Mouse (Mus musculus) hindlimb bud, embryonic 11.5 days (tissue): ENCODE measurements around the gene Sparc.

Experiments
- DNase-seq: peaks from one replicate; pipeline ENCODE4 v3.0.0-alpha.2; 2012; ENCODE audit warnings: low read depth, low spot score; ENCODE audit errors: extremely low spot score

The Sparc gene

DNA sequence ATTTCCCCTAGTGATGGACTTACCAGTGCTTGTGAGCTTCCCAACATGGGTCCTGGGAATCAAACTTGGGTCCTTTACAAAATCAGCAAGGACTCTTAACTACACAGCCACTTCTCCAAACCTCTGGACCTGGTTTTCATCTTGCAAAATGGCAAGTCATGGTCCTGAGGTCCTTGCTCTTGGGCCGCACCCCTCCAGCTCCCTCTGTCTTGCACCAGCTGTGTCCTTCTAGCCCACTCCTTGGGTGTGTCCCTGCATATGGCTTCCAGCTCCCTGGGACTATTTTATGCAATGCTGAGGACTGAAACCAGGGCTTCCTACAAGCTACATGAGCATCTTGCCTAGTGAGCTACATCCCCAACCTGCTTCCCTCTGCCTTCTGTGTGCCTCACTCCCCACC, at the start of gene Sparc:
TSS of gene Sparc (minus strand) at position 206 of the 400 bp plus-strand sequence.
- no peak for DNase-seq

DNA sequence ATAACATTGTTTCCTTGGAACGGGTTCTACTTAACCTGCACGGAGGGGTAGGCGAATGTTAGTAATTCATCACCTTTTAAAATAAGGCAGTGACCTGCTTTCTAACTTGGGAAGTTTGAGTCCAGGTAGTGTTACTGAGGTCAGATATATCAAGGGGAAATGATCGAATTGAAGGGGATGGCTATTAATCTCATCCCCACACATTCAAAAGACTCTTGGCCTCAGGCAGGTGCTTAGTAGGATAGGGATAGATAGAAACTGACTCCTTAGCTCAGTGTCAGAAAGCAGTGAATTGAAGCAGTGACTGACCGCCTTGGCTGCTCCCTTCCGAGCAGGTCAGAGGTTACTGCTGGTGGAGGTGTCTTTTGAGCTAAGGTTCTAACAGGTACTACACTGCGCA, 48.5 kb upstream of the Sparc start:
- DNase-seq: no peak

DNA sequence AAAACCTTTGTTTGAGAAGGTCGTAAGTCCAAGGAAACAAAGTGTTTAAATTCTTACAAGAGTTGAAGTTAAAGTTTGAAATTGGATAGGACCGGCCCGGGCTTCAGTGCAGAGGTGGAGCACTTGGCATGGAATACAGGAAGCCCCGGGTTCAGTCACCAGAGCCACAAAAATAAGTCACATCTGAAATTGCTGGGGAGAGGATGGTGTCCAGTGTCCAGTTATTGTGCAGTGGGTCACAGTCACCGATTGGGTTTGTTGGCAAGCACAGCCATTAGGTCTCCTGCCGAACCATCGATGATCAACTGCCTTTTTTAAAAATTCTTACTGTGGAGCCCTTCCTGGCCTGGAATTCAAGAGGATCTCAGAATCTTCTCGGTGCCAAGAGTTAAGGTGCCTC, 47.8 kb upstream of the Sparc start:
- no peak for DNase-seq

DNA sequence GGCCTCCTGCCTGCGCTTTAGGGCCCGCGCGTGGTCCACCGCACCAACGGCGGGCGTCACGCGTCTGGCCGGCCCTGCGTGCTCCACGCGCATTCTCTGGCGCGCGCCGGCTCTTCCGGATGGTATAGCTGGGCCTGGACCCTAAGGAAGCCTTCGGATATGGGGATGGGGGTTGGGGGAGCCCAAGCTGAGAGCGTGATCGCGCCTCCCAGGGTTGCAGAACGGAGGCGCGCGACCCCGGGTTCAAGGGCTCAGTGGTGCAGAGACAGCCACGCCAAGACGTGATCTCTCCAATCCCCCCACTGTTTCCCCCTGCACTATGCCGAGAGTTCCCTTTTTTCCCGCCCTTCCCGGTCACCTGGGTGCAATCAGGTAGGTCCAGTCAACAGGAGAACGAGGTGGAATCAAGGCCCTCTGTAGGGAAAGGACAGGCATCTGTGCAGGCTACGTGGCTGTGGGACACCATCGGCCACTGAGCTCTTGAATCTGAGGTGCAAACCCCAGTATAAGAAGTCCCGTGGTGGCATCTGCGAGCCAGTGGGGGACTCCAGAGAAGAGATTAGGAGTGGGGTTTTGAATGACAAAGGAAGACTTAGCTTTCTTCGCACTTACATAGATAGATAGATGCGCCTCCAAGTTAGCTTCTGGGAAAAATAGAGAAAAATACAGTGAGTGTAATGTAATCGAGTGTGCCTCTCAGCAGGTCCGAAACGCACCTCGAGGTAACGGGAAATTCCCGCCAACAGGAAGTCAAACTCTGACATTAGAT, 47.1 kb upstream of the Sparc start:
- DNase-seq: no peak

DNA sequence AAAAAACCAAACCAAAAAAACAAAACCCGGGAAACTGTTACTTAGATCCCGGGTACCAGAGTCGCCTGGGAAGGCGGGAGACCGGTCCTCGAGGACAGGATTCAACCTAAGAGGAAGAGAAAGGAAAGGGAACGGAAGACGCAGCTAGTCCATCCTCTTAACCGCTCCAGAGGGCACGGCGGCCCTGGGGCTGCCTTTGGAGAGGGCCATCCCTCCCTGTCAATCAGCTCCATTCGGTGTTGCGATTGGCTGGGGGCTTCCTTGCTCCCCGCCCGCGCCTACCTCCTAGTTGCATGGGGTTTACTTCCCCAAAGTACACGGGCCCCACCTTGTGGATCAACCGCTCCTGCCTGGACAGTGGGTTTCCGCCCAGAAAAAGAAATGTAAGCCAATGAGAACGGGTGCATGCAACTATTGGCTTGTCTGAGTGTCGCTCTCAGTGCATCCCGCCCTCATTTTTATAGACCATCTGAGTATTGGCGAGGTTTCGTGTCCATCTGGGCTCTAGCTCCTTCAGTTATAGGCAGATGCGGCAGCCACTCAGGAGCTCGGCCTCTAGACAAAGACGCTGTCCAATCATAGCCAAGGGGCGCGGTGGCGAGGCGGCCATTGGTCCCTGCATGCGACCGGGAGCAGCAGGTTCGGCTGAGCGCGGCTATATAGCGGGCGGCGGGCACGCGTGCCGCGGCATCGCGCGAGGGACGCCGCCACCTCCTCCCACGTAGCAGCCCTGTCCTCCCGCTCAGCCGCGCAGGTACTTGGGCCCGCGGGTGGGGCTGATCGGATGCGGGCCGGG, 46.3 kb upstream of the Sparc start, which contains the start of gene G3bp1:
TSS of gene G3bp1 (plus strand) at position 638 of the 796 bp plus-strand sequence.
- peak; percentile 98 for DNase-seq

DNA sequence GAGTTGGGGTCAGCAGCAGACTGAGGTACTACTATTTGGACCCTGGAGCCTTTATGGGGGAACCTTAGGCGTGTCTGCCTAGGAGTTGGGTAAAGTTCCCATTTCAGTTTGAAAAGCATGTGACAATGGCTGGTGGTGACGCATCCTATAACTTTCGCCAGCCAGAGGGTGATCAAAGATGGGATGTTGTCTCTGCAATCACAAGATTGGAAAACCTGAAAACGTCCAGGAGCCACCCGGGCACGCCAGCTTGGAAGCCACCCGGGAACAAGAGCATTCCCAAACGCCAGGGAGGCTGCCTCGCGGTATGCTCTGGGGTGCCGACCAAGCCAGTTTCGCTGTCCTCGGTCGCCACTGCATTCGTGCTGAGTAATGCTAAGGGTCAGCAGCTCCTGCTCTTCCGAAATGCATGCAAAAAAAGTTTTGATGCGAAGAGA, 45.6 kb upstream of the Sparc start:
- DNase-seq: no peak

DNA sequence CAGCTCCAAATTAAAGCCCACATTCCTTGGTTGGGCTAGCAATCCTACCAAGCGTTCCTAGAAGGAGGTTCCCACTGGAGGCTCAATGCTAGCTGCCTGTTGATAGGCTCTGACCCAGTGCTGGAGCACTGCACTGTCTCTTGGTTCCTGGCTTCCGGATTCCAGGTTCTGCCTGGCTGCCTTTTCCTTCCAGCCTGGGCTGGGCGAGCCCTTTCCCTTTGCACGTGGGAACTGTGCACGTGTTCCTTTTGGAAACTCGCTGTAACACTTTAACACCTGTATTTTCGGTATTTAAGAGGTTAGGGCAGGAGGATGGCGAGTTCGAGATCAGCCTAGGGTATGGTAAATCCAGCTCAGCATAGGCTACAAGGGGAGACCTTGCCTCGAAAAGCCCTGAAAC, 45.0 kb upstream of the Sparc start:
- no peak for DNase-seq

DNA sequence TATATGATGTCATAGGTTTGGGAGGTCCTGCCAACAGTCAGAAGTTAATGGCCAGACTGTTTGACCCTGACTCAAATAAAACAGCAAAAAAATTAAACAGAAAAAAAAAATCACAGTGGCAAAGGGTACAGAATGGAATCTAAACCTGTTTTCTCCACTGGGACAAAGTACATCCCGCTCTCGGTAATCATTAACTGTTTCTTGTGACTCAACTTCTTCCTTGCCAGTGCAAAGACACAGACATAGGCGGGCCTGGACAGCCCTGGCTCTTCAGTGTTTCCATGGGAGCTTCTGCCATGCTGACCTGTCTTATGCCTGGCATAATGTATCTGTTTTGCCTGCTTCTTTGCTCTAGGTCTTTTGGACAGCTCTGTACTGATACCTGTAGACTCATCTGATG, 42.2 kb upstream of the Sparc start:
- no peak for DNase-seq

DNA sequence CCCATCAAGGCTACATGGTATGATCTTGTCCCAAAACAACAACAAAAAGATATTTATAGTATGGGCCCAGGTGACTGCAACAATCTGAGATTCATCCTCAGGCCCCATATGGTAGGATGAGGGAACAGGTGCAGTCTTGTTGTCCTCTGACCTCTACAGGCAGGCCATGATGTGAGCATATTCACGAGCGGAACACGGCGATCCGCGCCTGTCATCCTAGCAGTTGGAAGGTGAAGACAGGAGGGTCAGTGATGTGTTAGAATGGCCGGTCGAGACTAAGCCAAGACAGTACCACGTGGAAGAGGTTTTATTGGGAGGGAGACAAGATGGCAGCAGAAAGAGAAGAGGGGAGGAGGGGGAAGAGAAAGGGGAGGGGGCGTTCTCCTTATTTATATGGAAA, 41.7 kb upstream of the Sparc start:
- no peak for DNase-seq

DNA sequence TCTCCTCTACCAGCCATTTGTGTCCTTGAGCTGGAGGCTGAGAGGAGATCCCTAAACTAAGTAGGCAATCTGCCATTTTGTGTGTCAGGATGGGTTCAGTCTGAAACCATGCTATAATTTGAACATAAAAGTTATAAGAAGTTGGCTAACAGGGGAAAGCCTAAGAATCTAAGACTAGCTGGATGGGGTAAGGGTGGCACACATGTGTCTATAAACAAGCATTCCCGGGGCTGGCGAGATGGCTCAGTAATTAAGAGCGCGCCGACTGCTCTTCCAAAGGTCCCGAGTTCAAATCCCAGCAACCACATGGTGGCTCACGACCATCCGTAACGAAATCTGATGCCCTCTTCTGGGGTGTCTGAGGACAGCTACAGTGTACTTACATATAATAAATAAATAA, 39.2 kb upstream of the Sparc start:
- no peak for DNase-seq

DNA sequence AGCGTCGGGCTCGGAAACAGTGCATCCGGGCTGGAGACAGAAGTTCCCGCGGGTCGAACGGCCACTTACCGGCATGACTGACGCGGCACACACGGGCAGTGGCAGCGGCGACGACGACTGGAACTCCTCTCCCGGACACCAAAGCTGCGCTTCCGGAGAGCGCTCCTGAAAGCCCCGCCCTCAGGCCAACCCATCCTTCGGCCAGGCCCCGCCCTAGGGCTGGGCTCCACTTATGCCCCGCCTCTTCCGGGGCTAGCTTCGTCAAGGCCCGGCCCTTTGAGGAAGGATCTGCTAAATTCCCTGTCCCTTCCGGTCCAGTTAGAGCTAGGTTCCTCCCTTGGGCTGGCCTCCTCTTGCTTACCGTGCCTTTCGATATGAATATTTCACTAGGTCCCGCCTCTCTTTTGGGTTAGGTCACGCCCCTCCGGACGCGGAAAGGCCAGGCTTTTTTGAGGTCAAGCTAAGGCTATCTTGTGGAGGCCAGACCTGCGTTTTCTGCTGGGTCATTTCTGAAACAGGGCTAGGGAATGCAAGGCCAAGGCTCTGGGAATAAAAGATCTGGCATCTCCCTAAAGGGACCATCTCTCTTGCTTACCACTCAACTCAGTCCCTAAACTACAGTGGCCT, 38.1 kb upstream of the Sparc start, which contains the start of gene Atox1:
TSS of gene Atox1 (minus strand) at position 221 of the 627 bp plus-strand sequence.
- peak; percentile 77 for DNase-seq

DNA sequence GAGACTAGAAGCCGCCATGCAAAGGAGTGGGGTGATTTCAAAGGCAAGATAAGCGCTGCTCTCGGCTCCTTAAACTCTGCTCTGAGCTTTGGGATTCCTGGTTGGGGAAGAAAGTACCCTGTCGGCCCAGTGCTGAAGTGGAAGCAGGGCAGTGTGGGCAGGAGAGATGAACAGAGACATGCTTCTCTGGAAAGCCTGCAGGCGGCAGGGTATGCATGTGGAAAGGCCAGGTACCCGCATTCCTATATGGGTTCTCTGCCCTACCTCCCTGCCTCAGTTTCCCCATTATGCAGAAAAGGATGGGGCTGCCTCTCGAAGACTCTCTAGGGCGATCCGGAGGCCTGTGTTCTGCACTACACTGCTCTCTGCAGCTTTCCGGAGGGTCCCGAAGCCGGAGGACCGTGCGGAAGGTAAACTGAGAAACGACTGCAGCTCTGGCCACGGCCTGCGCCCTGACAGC, 37.6 kb upstream of the Sparc start:
- no peak for DNase-seq

DNA sequence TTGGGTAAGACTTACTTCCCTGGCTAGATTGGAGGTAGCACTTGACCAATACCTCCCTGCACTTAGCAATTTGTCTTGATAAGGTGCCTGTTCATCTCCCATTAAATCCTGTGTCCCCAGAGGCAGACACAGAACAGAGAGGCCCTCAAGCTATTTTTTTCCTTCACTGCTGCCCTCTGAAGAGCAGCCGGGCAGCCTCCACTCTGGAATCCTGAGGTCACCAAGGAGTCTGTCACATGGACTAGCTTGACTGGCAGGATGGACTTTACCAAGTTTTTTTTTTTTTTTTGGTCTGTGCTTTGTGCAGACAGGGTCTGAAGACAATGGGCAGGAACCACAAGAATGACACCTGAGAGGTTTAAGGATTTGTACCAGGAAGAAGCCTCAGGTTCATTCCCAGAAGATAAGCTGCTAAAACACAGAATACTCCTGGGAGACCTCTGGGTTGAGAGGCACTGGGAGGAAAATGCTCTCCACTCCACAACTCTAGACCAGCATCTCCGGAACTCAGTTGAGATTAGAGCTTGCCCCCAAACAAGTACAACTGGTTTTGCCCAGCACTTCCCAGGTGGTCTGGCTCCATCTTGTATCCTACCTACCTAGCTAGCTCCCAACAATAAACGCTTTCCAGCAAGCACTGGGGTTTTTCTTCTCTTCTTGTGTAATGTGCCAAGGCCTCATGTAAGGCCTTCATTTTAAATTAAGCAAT, 37.0 kb upstream of the Sparc start:
- DNase-seq: no peak

DNA sequence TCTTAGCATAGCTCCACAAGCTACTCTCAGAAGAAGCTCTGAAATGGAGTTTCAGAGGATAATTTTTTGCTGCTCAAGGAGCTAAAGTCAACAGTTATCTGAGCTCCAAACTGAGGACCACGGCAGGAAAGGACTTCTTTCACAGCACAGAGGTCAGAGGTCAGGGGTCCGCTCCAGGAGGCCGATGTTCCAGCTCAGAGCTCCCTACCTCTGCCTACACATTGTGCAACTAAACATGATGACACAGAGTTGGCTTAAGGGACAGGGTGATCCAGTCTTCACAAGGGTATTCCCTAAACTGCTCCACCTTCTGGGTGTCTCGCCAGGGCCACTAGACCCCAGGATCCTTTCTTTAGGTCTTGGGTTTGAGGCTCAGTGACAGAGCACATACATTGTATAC, 35.5 kb upstream of the Sparc start:
- no peak for DNase-seq

DNA sequence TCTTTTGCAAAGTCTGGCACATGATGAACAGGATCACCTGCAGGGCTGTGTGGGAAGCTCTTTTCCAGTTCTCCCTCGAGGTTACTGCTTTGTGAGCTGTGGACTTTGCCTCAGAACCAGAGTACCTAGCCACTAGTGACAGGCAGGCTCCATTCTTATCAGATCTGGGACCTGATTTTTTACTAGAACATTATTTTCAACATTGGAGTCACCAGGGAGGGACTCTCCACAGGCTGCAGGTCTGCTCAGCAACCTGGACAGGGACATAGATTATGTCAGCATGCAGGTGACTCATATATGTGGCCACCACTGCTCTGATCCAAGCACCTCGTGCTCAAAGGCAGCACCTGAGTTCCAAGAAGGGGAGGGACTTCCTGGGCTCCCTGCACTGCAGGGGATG, 32.2 kb upstream of the Sparc start:
- DNase-seq: no peak

DNA sequence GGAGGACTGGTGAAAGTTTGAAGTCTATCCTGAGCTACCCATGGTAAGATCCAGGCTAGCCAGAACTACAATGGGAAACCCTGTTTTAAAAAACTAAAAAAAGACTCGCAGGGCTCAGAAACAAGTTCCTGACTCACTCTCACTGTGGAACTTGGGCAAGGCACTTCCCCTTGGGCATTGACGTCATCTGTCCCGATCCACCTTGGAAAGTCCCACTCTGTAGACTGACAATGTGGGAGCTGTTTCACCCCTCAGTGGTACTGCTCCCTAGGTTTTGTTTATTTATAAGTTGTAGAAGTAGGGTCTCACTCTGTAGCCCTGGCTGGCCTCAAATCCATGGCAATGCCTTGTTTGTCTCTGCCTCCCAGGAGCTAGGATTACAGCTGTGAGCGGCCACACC, 30.7 kb upstream of the Sparc start:
- DNase-seq: no peak

DNA sequence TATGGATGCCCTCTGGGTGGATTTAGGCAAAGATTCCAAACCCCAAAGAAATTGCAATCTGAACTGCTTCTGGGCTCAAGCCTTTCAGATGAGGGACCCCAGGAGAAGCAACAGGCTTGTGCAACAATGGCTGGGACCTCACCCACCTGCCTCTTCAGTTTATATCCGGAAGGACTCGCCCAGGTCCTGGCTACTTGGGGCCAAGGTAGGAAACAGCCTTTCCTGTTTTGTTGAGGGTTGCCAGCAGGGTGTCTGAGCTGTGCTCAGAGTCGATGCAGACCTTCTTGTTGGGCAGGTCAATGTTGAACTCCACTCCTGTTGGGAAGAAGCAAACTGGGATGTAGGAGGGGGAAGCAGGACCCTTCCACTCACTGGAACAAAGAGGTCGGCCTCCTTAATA, 27.3 kb upstream of the Sparc start:
- DNase-seq: no peak

DNA sequence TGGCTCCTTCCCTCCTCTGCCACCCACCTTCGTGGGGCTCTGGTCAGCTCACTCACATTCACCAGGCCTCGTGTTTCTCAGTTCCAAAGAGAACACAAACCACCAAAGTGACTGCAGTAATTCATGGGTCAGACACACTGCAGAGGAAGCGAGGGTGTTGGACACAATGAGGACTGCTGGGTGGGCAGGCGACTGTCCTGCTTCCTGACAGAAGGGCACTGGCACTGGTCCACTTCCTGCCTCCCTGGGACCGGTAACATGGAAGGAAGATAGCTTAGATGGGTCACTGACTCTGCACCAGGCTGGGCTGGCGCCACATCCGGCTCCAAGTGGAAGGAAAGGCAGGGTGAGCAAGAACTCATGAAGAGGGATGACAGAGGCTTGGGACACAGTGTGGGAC, 26.5 kb upstream of the Sparc start:
- DNase-seq: no peak

DNA sequence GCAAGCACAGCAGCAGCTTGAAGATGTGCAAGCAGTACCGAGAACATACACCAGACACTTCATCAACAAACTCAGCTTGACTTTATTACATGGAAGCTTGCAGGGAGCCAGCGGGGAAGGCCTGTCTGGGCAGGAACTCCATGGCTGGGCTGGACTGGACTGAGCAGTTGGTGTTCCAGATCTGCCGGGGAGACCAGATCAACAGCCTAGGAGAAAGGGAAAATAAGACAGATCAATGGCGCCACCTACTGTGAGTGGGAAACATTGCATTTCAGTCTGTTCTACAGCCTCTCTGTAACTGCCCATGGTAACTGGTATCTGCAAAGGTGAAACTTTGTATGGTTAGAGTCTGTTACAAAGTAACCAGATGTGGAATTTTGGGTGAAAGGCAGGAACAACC, 23.6 kb upstream of the Sparc start:
- peak; percentile 75 for DNase-seq

DNA sequence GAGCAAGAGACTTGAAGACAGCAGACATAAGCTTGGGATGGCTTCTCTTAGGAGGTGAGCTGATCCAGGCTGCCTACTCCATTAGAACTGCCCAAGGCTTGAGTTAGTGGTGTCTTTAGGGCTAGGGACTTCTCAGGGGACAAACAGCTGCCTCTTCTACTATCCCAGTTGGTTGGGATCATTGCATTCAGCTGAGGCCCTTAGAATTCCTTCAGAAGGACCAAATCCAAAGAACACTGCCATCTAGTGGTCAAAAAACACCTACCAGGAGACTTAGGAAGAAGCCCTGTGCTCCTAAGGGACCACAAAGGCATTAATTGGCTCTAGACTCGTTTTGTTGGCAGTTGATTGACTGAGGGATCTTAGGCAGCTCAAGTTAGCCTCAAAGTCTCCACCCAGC, 21.8 kb upstream of the Sparc start:
- DNase-seq: peak; percentile 66

DNA sequence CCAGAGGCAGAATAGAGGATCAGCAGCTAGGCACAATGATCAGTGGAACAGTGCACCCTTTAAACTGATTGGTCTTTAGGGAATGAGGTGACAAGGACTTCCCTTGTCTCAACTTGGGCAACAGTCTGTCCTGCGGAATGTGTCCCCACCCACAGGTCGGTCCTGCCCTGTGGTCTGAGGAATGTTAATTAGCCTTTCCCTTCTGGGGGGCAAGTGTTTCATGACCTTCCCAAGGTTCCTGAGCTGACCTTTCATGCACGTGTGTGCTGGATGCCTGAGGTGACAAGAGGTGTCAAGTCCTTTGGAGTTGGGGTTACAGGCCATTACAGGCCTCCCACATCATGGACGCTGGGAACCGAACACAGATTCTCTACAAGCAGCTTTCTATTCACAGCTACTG, 16.7 kb upstream of the Sparc start:
- DNase-seq: no peak
